Mouse (Mus musculus): Measurements from ENCODE around the gene Ugt1a7c. TPM values are rescaled to one million over a fixed set of nuclear protein-coding genes. Genes with fewer than 3 reads are reported as not detected.

Ugt1a7c gene
- total RNA-seq, 2 experiments from 2014 or later, result 0.44 to 0.59 TPM

GRCm38 (mm10) chr1:88262255-88262654 is 167.4 kb downstream of the Ugt1a7c start:
- DNase-seq (ENCODE audit: low spot score in 2 of 2), result no peak
- no peak overlapping the region for H3K4me3 ChIP-seq
- no peak overlapping the region for H3K27ac ChIP-seq
- no peak for TF ChIP-seq CTCF (conservative IDR thresholded peaks at IDR 0.05)

- Histone ChIP-seq H3K4me3 (no peak overlapping the region), H3K27ac (no peak overlapping the region)
- no peak for DNase-seq (ENCODE audit: low spot score in 2 of 2)
- no peak for TF ChIP-seq CTCF (conservative IDR thresholded peaks at IDR 0.05)
Measured at GRCm38 (mm10) chr1:88262961-88263360, 168.1 kb downstream of the Ugt1a7c start.

GRCm38 (mm10) chr1:88263778-88264177 is 168.9 kb downstream of the Ugt1a7c start:
- DNase-seq (ENCODE audit: low spot score in 2 of 2), result no peak
- no peak for TF ChIP-seq CTCF (conservative IDR thresholded peaks at IDR 0.05)
- Histone ChIP-seq H3K27ac (no peak overlapping the region), H3K4me3 (no peak overlapping the region)

GRCm38 (mm10) chr1:88264237-88264868 is 169.5 kb downstream of the Ugt1a7c start:
- TF ChIP-seq CTCF (conservative IDR thresholded peaks at IDR 0.05), result no peak
- no peak for DNase-seq (ENCODE audit: low spot score in 2 of 2)
- Histone ChIP-seq H3K27ac (no peak overlapping the region), H3K4me3 (no peak overlapping the region)

- Histone ChIP-seq H3K4me3 (no peak overlapping the region), H3K27ac (no peak overlapping the region)
- TF ChIP-seq CTCF (conservative IDR thresholded peaks at IDR 0.05), result no peak
- no peak for DNase-seq (ENCODE audit: low spot score in 2 of 2)
Measured at GRCm38 (mm10) chr1:88264869-88265240, 170.0 kb downstream of the Ugt1a7c start.

- no peak for DNase-seq (ENCODE audit: low spot score in 2 of 2)
- Histone ChIP-seq H3K4me3 (no peak overlapping the region), H3K27ac (no peak overlapping the region)
- no peak for TF ChIP-seq CTCF (conservative IDR thresholded peaks at IDR 0.05)
Measured at GRCm38 (mm10) chr1:88266123-88266522, 171.3 kb downstream of the Ugt1a7c start.

GRCm38 (mm10) chr1:88267489-88267888 is 172.6 kb downstream of the Ugt1a7c start:
- no peak for TF ChIP-seq CTCF (conservative IDR thresholded peaks at IDR 0.05)
- H3K4me3 ChIP-seq, result no peak overlapping the region
- DNase-seq (ENCODE audit: low spot score in 2 of 2), result no peak

GRCm38 (mm10) chr1:88268070-88268469 is 173.2 kb downstream of the Ugt1a7c start:
- no peak for DNase-seq (ENCODE audit: low spot score in 2 of 2)
- TF ChIP-seq CTCF (conservative IDR thresholded peaks at IDR 0.05), result no peak
- no peak overlapping the region for H3K4me3 ChIP-seq
- H3K27ac ChIP-seq, result no peak overlapping the region

More at GRCm38 (mm10) chr1:88267489-88267888, 172.6 kb downstream of the Ugt1a7c start:
- no peak overlapping the region for H3K27ac ChIP-seq

Other genes with a start within 250 kb of the Ugt1a7c start
- 100 to 1,000 TPM; 103 to 117 TPM for gene Dgkd, start 241.8 kb upstream of the Ugt1a7c start, total RNA-seq (2021)
- 10 to 100 TPM; 22.9 to 26.7 TPM for gene Usp40, start 86.5 kb upstream of the Ugt1a7c start, total RNA-seq (2021)
- gene Ugt1a10, start 39.7 kb upstream of the Ugt1a7c start, total RNA-seq (2021), result not detected
- not detected for gene Ugt1a9, start 24.3 kb upstream of the Ugt1a7c start, total RNA-seq (2021)
- gene Ugt1a8, start 7.2 kb upstream of the Ugt1a7c start, total RNA-seq (2021), result not detected
- gene Ugt1a6b, start 8.2 kb downstream of the Ugt1a7c start, total RNA-seq (2021), result under 1 TPM in 1 of 2 experiments, not detected in 1; 0.54 TPM
- 1 to 10 TPM in 1 of 2 experiments, under 1 TPM in 1; 0.59 to 1.3 TPM for gene Ugt1a6a, start 39.7 kb downstream of the Ugt1a7c start, total RNA-seq (2021)
- gene Ugt1a5, start 71.0 kb downstream of the Ugt1a7c start, total RNA-seq (2021), result under 1 TPM in 1 of 2 experiments, not detected in 1; 0.44 TPM
- not detected for gene Ugt1a2, start 105.5 kb downstream of the Ugt1a7c start, total RNA-seq (2021)
- 1 to 10 TPM; 2.9 to 3.8 TPM for gene Dnajb3, start 110.7 kb downstream of the Ugt1a7c start, total RNA-seq (2021)
- not detected for gene Ugt1a1, start 116.9 kb downstream of the Ugt1a7c start, total RNA-seq (2021)
- under 1 TPM in 1 of 2 experiments, not detected in 1; 0.38 TPM for gene Mroh2a, start 131.9 kb downstream of the Ugt1a7c start, total RNA-seq (2021)
- gene Hjurp, start 182.6 kb downstream of the Ugt1a7c start, total RNA-seq (2021), result 10 to 100 TPM; 31.9 to 35.3 TPM
- under 1 TPM in 1 of 2 experiments, not detected in 1; 0.12 TPM for gene Trpm8, start 182.6 kb downstream of the Ugt1a7c start, total RNA-seq (2021)